Mouse (Mus musculus) adrenal gland, postnatal 25 days (tissue): Measurements from ENCODE around the gene Fam234b. TPM values are rescaled to one million over a fixed set of nuclear protein-coding genes. Genes with fewer than 3 reads are reported as not detected.
A peak's percentile ranks its signal among the peaks of the same experiment; 100 is the strongest.

Source experiments
- DNase-seq: peaks from one replicate; pipeline ENCODE4 v3.0.0; 2021; ENCODE audit warnings: mixed read lengths
- total RNA-seq: library from RNA; stranded (reverse); gene quantifications from 2 replicates; pipeline ENCODE4 v1.2.3, GENCODE M21; 2021

The Fam234b gene
- total RNA-seq, 1 experiment from 2014 or later, result 32.1 TPM

DNA sequence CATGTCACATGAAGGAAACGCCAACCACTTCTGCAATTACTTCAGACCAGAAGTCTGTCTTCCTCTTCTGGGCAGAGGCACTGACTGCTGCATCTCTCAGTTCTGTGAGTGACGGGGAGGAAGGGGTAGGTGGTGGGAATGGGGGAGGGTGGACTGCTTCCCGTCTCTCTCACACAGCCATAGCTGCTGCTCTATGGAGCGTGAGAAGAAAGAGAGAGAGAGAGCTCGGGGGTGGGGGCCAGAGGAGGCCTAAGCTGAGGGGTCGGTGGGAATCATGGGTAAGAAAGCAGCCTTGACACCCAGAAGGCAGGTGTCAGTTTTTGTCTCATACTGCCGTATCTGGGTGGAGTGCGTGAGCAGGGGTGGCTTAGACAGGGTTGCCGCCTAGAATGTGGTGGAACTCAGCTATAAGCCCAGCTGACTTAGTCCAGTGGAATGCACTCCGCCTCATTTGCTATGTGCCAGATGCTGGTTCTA lies 30.7 kb downstream of the Fam234b start:
- DNase-seq, result no peak

DNA sequence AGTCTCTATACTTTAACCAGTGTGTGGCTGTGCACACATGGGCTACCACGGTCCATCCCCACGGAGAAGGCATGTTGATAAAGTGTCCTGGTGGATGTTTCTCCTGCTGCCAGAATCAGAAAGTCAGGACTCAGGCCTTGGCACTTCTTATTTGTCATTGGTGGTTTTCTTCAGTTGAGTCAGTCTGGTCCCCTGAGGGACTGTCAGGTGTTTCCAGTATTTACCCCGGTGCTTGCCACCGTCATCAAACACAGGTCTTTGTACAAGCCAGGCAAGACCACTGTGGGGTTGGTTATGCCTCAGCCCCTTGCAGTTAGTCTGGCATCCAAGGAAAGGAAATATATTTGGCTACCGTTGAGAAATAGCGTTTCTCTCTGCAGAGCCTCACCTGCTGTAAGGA lies 32.8 kb downstream of the Fam234b start:
- no peak for DNase-seq

DNA sequence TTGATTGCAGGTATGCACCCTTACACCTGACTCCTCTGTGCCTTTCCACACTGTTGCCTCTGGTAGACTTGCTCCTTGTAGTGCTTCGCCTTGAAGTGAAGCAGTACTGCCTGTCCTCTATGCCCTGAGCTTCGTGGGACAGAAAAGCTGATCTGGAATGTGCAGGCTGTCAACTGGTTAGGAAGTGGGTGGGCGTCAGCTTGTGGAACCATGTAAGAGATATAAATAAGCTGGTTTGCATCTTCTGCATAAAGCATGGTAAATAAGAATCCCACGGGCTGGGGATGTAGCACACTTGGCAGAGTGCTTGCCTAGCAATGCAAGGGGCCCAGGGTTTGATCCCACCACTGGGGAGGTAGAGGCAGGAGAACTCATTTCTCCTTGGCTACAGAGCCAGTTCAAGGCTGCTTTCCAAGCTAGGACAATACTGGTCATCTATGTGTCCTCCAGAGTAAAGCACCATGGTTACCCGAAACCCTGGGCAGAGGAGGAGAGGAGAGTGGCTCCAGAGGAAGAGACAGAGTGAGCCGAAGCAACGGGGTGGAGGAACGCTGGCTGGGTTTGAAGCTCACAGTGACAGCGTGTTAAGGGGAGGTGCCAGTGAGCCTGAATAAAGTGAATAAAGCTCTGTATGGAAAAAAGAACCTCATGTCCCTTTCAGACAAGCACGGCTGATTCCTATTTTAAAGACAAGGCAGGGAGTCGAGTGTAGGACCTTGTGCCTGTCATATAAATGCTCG lies 34.8 kb downstream of the Fam234b start:
- DNase-seq, result no peak

DNA sequence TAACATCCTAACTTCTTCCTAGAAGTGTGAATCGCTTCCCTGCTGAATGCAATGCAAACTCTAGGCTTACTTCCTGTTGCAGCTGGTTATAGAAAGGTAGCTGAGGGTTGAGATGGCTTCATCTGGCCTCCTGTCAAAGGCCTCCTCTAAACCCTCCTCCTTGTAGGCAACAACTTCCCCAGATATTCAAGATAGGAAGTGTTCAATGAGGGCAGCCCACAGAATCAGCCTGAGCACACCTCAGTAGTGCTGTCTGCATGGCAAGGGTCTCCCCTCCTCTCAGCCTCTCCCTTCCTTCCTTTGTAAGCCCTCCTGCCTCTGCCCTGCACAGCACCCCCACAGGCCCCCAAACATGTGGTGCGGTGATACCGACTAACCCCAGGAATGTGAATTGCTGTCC lies 38.0 kb downstream of the Fam234b start:
- no peak for DNase-seq

GRCm38 (mm10) chr6:135236576-135236975 lies 38.8 kb downstream of the Fam234b start:
- DNase-seq, result no peak

DNA sequence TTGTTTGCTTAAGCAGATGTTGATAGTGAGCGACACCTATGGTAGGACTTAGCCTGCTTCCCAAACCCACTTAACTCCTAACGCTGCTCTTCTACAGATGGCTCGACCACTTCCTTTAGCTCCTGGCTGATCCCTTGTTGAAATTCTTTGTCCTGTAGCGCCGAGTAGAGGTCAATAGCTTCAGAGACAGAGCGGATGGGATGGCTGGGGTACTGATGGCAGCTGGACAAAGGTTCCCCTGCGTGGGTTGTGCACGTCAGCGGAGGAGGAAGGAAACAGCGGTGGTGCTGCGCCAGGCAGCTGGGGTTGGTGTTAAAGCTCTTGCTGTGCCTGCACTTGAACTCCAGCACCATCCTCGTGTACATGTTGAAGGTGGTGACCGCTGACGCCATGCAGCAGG lies 39.5 kb downstream of the Fam234b start:
- DNase-seq, result no peak

- no peak for DNase-seq
These were observed 40.4 kb downstream of the Fam234b start for GRCm38 (mm10) chr6:135238211-135238610.

GRCm38 (mm10) chr6:135240361-135240760 lies 42.6 kb downstream of the Fam234b start:
- DNase-seq, result no peak

DNA sequence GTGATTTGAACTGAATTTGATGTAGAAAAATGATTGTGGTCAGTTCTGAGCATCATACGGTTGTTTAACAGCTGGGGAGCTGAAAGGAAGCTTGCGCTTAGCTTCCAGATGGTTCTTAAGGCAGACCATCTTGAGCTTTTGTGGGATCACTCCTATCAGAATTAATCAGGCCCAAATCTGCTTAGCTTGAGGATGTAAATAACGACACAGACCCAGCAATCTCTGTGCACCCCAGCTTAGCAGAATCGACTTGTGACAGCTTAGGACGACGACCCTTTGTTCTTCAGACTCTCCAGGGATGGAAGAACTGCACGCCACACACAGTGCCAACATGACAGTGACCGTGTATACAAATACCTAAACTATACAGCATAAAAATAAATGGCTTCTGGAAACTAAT lies 47.8 kb downstream of the Fam234b start:
- no peak for DNase-seq

GRCm38 (mm10) chr6:135247861-135248260 lies 50.1 kb downstream of the Fam234b start:
- DNase-seq, result no peak

GRCm38 (mm10) chr6:135249846-135250531 lies 52.2 kb downstream of the Fam234b start:
- peak; percentile 70 for DNase-seq

GRCm38 (mm10) chr6:135250926-135251699 lies 53.3 kb downstream of the Fam234b start:
- no peak for DNase-seq

GRCm38 (mm10) chr6:135251849-135252727 lies 54.3 kb downstream of the Fam234b start:
- DNase-seq, result peak; percentile 10

- DNase-seq, result peak; percentile 72
These were observed 54.9 kb downstream of the Fam234b start for GRCm38 (mm10) chr6:135252728-135253077.

DNA sequence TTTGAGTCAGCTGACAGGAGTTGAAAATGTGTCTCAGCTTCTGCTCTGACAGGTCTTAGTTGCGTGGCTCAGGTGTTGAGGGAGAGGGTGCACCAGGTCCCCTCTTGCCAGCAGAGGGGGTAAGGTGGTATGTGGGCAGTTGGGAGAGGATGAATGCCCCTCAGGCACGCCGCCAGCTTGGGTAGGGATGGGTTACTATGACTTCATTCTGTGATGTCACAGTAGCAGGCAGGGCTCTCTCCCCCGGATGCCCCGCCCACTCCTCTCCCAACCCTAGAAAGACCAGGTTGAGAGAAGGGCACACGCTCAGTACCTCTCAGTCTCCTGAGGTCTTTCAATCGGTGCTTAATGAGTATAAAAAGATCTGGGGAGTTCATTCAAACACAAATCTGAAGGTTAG lies 56.4 kb downstream of the Fam234b start, which contains the start of gene Gsg1:
Gene Gsg1 (minus strand): TSS at position 199 of the 400 bp plus-strand sequence.
- no peak for DNase-seq

DNA sequence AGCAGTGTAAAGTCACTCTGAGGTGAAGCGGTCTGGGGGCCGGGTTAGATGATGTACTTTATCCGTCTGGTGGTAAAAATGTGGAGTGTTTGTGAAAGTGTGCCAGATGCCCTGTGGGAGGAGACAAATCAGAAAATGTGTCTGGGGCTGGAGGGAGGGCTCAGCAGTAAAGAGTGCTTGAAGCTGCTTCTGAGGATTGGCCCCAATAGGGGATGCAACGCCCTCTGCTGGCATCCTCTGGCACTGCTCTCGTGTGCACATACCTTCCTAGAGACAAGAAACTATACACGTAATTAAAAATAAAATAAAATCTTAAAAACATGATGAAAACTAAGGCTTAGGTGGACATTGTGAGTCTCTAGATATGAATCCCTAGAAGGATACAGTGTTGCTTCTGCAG lies 62.7 kb downstream of the Fam234b start:
- no peak for DNase-seq

- DNase-seq, result no peak
These were observed 63.3 kb downstream of the Fam234b start for GRCm38 (mm10) chr6:135261124-135261523.

- no peak for DNase-seq
These were observed 64.8 kb downstream of the Fam234b start for GRCm38 (mm10) chr6:135262565-135262964.

- DNase-seq, result no peak
These were observed 66.4 kb downstream of the Fam234b start for GRCm38 (mm10) chr6:135264136-135264535.

GRCm38 (mm10) chr6:135266056-135266455 lies 68.3 kb downstream of the Fam234b start:
- no peak for DNase-seq

- DNase-seq, result no peak
These were observed 69.4 kb downstream of the Fam234b start for GRCm38 (mm10) chr6:135267221-135267620.

DNA sequence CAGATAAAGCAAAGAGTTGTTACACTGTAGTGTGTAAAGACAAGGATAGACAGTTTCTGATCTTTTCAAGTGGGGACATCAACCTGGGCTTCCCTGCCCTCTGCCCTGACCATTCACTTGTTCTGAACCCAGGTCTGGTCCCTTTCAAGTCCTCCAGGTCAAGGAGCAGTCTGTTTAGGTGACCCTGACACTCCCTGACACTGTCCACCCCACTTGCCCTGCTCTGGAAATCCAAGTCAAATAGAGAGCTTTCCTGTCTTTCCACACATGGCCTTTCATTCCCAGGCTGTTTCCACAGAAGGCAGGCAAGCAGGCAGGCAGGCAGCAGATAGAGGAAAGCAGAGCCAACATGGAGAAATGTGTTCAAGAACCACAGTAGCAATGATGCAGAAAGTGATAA lies 70.6 kb downstream of the Fam234b start:
- DNase-seq, result no peak
